Mouse (Mus musculus): ENCODE data around the gene Olfr223.
A peak's percentile ranks its signal among the peaks of the same experiment; 100 is the strongest.
"Not testable (repeated sequence)": the region's sequence is repeated elsewhere in the genome, so short reads cannot be mapped to it uniquely, and the experiment has no call there.

The Olfr223 gene

GRCm38 (mm10) chr11:59593189-59593588 is at the start of gene Olfr223:
Olfr223 (minus strand) TSS chr11:59593289.
- no peak for DNase-seq (ENCODE audit: low spot score)

- DNase-seq (ENCODE audit: low spot score) = no peak
These were observed 49.3 kb upstream of the Olfr223 start for GRCm38 (mm10) chr11:59642420-59642819.

GRCm38 (mm10) chr11:59641227-59641626 is 48.1 kb upstream of the Olfr223 start:
- DNase-seq (ENCODE audit: low spot score) = no peak

- no peak for DNase-seq (ENCODE audit: low spot score)
These were observed 47.0 kb upstream of the Olfr223 start for GRCm38 (mm10) chr11:59639957-59640643.

GRCm38 (mm10) chr11:59636695-59637414 is 43.8 kb upstream of the Olfr223 start:
- no peak for DNase-seq (ENCODE audit: low spot score)

- no peak for DNase-seq (ENCODE audit: low spot score)
These were observed 43.0 kb upstream of the Olfr223 start for GRCm38 (mm10) chr11:59635821-59636694.

GRCm38 (mm10) chr11:59635251-59635795 is 42.2 kb upstream of the Olfr223 start:
- DNase-seq (ENCODE audit: low spot score) = no peak

- DNase-seq (ENCODE audit: low spot score) = peak; percentile 16
These were observed 41.0 kb upstream of the Olfr223 start for GRCm38 (mm10) chr11:59634001-59634660.

- peak; percentile 76 for DNase-seq (ENCODE audit: low spot score)
These were observed 39.9 kb upstream of the Olfr223 start for GRCm38 (mm10) chr11:59633037-59633436.

- DNase-seq (ENCODE audit: low spot score) = no peak
These were observed 38.9 kb upstream of the Olfr223 start for GRCm38 (mm10) chr11:59631980-59632379.

GRCm38 (mm10) chr11:59629871-59630270 is 36.8 kb upstream of the Olfr223 start:
- DNase-seq (ENCODE audit: low spot score) = no peak

- DNase-seq (ENCODE audit: low spot score) = no peak
These were observed 35.1 kb upstream of the Olfr223 start for GRCm38 (mm10) chr11:59628177-59628576.

GRCm38 (mm10) chr11:59626192-59626591 is 33.1 kb upstream of the Olfr223 start:
- DNase-seq (ENCODE audit: low spot score) = no peak

- peak; percentile 78 for DNase-seq (ENCODE audit: low spot score)
These were observed 31.0 kb upstream of the Olfr223 start for GRCm38 (mm10) chr11:59624017-59624630.

GRCm38 (mm10) chr11:59622214-59622613 is 29.1 kb upstream of the Olfr223 start:
- DNase-seq (ENCODE audit: low spot score) = no peak

GRCm38 (mm10) chr11:59616986-59617385 is 23.9 kb upstream of the Olfr223 start:
- DNase-seq (ENCODE audit: low spot score) = not testable (repeated sequence)

GRCm38 (mm10) chr11:59614120-59614519 is 21.0 kb upstream of the Olfr223 start:
- peak; percentile 16 for DNase-seq (ENCODE audit: low spot score)

GRCm38 (mm10) chr11:59611646-59612045 is 18.6 kb upstream of the Olfr223 start:
- no peak for DNase-seq (ENCODE audit: low spot score)

GRCm38 (mm10) chr11:59602287-59602686 is 9.2 kb upstream of the Olfr223 start:
- DNase-seq (ENCODE audit: low spot score) = no peak

GRCm38 (mm10) chr11:59600872-59601271 is 7.8 kb upstream of the Olfr223 start:
- DNase-seq (ENCODE audit: low spot score) = no peak

GRCm38 (mm10) chr11:59599211-59599610 is 6.1 kb upstream of the Olfr223 start:
- DNase-seq (ENCODE audit: low spot score) = no peak
